Comparison of ENCODE assay signal across 11 mouse cellular contexts in genomic region chr2:131170936-131171335, GRCm38 (mm10). TPM values are rescaled to one million over a fixed set of nuclear protein-coding genes. Genes with fewer than 3 reads are reported as not detected.
A peak's percentile ranks its signal among the peaks of the same experiment; 100 is the strongest.
DNase-seq lines count a peak whose midpoint lies in the region; ATAC-seq and TF ChIP-seq lines count a peak whose summit lies in the region.
"Had no signal": no experiment of that assay in that cellular context is flagged by ENCODE, and none has a peak within 500 bp of the region (broad histone marks: within the 10 kb centered on the region; RNA-seq: fewer than 3 reads in every experiment).

No protein-coding gene starts in this region.

- ATAC-seq in hindbrain, embryonic 12.5 days (ENCODE audit: low FRiP score), result no peak
- no peak for ATAC-seq in hindbrain, embryonic 16.5 days
- no peak for ATAC-seq in limb, embryonic 12.5 days (ENCODE audit: insufficient number of reproducible peaks, insufficient read depth, low FRiP score, low TSS enrichment, low read depth)
- ATAC-seq: Patski had no signal

- H3K27ac ChIP-seq in hindbrain, embryonic 12.5 days, result no peak overlapping the region
- H3K27ac ChIP-seq in hindbrain, embryonic 16.5 days (ENCODE audit: low read depth, low read length), result no peak overlapping the region
- no peak overlapping the region for H3K27ac ChIP-seq in MEL (ENCODE audit: control insufficient read depth, low read depth, low read length)
- H3K27ac ChIP-seq in limb, embryonic 12.5 days, result no peak overlapping the region
- H3K27ac ChIP-seq in cerebellum, adult 2 months (ENCODE audit: insufficient read depth, low read length), result no peak overlapping the region

- WGBS in hindbrain, embryonic 12.5 days, result 18% methylated on average over 9 of the region's 9 CpGs
- 28% methylated on average over 9 of the region's 9 CpGs for WGBS in hindbrain, embryonic 16.5 days
- WGBS in limb, embryonic 12.5 days, result 9% methylated on average over 9 of the region's 9 CpGs
- WGBS in cerebellum, adult 2 months, result 59% methylated on average over 9 of the region's 9 CpGs

- no peak for TF ChIP-seq POLR2A in MEL (IDR thresholded peaks at IDR 0.05; ENCODE audit: control insufficient read depth in 1 of 2, insufficient read depth in 1 of 2, low read depth in 1 of 2, low read length in 2 of 2, poor library complexity in 1 of 2)
- no peak for TF ChIP-seq POLR2A in cerebellum, adult 2 months (IDR thresholded peaks at IDR 0.05; ENCODE audit: borderline replicate concordance, insufficient read depth, low read length)

- H3K4me3 ChIP-seq in hindbrain, embryonic 12.5 days, result no peak overlapping the region
- H3K4me3 ChIP-seq in hindbrain, embryonic 16.5 days (ENCODE audit: low read length), result no peak overlapping the region
- H3K4me3 ChIP-seq in E14TG2a.4 (replicated peaks; ENCODE audit: low read length) (peak overlapping the region; percentile 68), MEL (ENCODE audit: control insufficient read depth in 1 of 2, insufficient read depth in 1 of 2, low read depth in 2 of 2, low read length in 2 of 2) (peak overlapping the region; percentile 46 to 51; a peak in 3 of 4 replicates)
- H3K4me3 ChIP-seq in limb, embryonic 12.5 days (replicated peaks), result peak overlapping the region; percentile 33
- no peak overlapping the region for H3K4me3 ChIP-seq in cerebellum, adult 2 months (replicated peaks; ENCODE audit: insufficient read depth, low read depth, low read length)
- H3K4me3 ChIP-seq: myocyte had no signal

- no peaks in the 10 kb centered on the region for H3K79me2 ChIP-seq in MEL (ENCODE audit: control insufficient read depth, insufficient read depth, low read length, poor library complexity)

- no peak for TF ChIP-seq CTCF in E14TG2a.4 (conservative IDR thresholded peaks at IDR 0.05; ENCODE audit: low read length)
- no peak for TF ChIP-seq CTCF in MEL (IDR thresholded peaks at IDR 0.05 in 2 of 3, conservative IDR thresholded peaks at IDR 0.05 in 1 of 3; ENCODE audit: control insufficient read depth in 1 of 3, insufficient read depth in 1 of 3, low read depth in 2 of 3, low read length in 3 of 3, poor library complexity in 1 of 3, severe bottlenecking in 1 of 3)
- TF ChIP-seq CTCF in cerebellum, adult 2 months (IDR thresholded peaks at IDR 0.05; ENCODE audit: borderline replicate concordance, insufficient read depth, low read depth, low read length), result no peak

- no peak for TF ChIP-seq EP300 in MEL (IDR thresholded peaks at IDR 0.05; ENCODE audit: low read depth in 1 of 2, low read length in 2 of 2)

- peak overlapping the region; percentile 43 for H3K4me2 ChIP-seq in hindbrain, embryonic 12.5 days (replicated peaks)
- no peak overlapping the region for H3K4me2 ChIP-seq in hindbrain, embryonic 16.5 days (ENCODE audit: low read length)
- peak overlapping the region; percentile 60 for H3K4me2 ChIP-seq in limb, embryonic 12.5 days

- no peak for DNase-seq in MEL (ENCODE audit: low read depth, low spot score)
- DNase-seq in cerebellum, adult 2 months, result no peak
- DNase-seq in gastrocnemius, postnatal 4 days (ENCODE audit: low spot score in 2 of 2), result no peak
- DNase-seq in adrenal gland, postnatal 36 days, result no peak
- DNase-seq: embryo, embryonic 11 days had no signal

- H3K4me1 ChIP-seq in hindbrain, embryonic 12.5 days, result peaks cover 37% of the 10 kb centered on the region
- peaks cover 13% of the 10 kb centered on the region for H3K4me1 ChIP-seq in hindbrain, embryonic 16.5 days (ENCODE audit: control insufficient read depth, insufficient read depth, low read depth, low read length)
- H3K4me1 ChIP-seq in E14TG2a.4 (replicated peaks; ENCODE audit: low read depth, low read length), result peaks cover 79% of the 10 kb centered on the region
- H3K4me1 ChIP-seq in MEL (ENCODE audit: control insufficient read depth in 1 of 2, insufficient read depth in 2 of 2, low read length in 2 of 2), result peaks cover 3 to 24% of the 10 kb centered on the region in 2 experiments; a peak in 3 of 4 replicates
- H3K4me1 ChIP-seq in limb, embryonic 12.5 days (replicated peaks), result peaks cover 14% of the 10 kb centered on the region
- no peaks in the 10 kb centered on the region; the same call in 1 of the 2 replicates for H3K4me1 ChIP-seq in cerebellum, adult 2 months (ENCODE audit: control insufficient read depth, insufficient read depth, low read length)

- no peaks in the 10 kb centered on the region for H3K9me3 ChIP-seq in hindbrain, embryonic 12.5 days (replicated peaks)
- no peaks in the 10 kb centered on the region for H3K9me3 ChIP-seq in hindbrain, embryonic 16.5 days (ENCODE audit: control insufficient read depth, low read length)
- H3K9me3 ChIP-seq in E14TG2a.4 (ENCODE audit: low read length) (peaks cover 7% of the 10 kb centered on the region; the same call in 1 of the 2 replicates), MEL (replicated peaks; ENCODE audit: insufficient read depth, low read length) (no peaks in the 10 kb centered on the region)
- H3K9me3 ChIP-seq in limb, embryonic 12.5 days, result peaks cover 5% of the 10 kb centered on the region; the same call in 1 of the 2 replicates

- H3K27me3 ChIP-seq in hindbrain, embryonic 12.5 days, result peaks cover 38% of the 10 kb centered on the region
- H3K27me3 ChIP-seq in hindbrain, embryonic 16.5 days (replicated peaks; ENCODE audit: control insufficient read depth, insufficient read depth, low read length), result peaks cover 15% of the 10 kb centered on the region
- H3K27me3 ChIP-seq in E14TG2a.4 (ENCODE audit: insufficient read depth, low read length) (peaks cover 38% of the 10 kb centered on the region), MEL (ENCODE audit: control insufficient read depth in 1 of 2, insufficient read depth in 2 of 2, low read length in 2 of 2) (no peaks in the 10 kb centered on the region)
- peaks cover 54% of the 10 kb centered on the region for H3K27me3 ChIP-seq in limb, embryonic 12.5 days
- no peaks in the 10 kb centered on the region for H3K27me3 ChIP-seq in cerebellum, adult 2 months (ENCODE audit: control insufficient read depth, insufficient read depth, low read length)
- H3K27me3 ChIP-seq: Patski had no signal

- TF ChIP-seq RAD21 in MEL (IDR thresholded peaks at IDR 0.05; ENCODE audit: low read depth, low read length), result no peak

- no peak overlapping the region for H3K9ac ChIP-seq in hindbrain, embryonic 12.5 days
- H3K9ac ChIP-seq in hindbrain, embryonic 16.5 days (ENCODE audit: low read depth, low read length), result no peak overlapping the region
- H3K9ac ChIP-seq in MEL (ENCODE audit: control insufficient read depth, low read depth, low read length, poor library complexity, severe bottlenecking), result peak overlapping the region; percentile 12; the same call in 1 of the 2 replicates
- no peak overlapping the region; the same call in 1 of the 2 replicates for H3K9ac ChIP-seq in limb, embryonic 12.5 days (replicated peaks)

- H3K36me3 ChIP-seq in hindbrain, embryonic 12.5 days, result peaks cover 6% of the 10 kb centered on the region; the same call in 1 of the 2 replicates
- H3K36me3 ChIP-seq in hindbrain, embryonic 16.5 days (ENCODE audit: control insufficient read depth, insufficient read depth, low read length), result no peaks in the 10 kb centered on the region
- H3K36me3 ChIP-seq in E14TG2a.4 (ENCODE audit: insufficient read depth, low read length), result 0 out of 2 replicates have a peak, but pooled peaks cover 3% of the 10 kb centered on the region
- H3K36me3 ChIP-seq in MEL (ENCODE audit: control insufficient read depth in 1 of 2, insufficient read depth in 2 of 2, low read length in 2 of 2), result peaks cover 0 to 5% of the 10 kb centered on the region in 2 experiments; a peak in 1 of 4 replicates
- H3K36me3 ChIP-seq in limb, embryonic 12.5 days, result no peaks in the 10 kb centered on the region; the same call in 1 of the 2 replicates

RNA-seq across cellular contexts. Expression of gene Cenpb, which starts 8.9 kb away (rescaled TPM):
- 18.3 and 18.5 TPM in 2 replicates for polyA plus RNA-seq in hindbrain, embryonic 12.5 days (2016; fragmentation: Nextera tagmentation; extraction: Ambion mirVana)
- 11.1 and 11.3 TPM in 2 replicates for polyA plus RNA-seq in hindbrain, embryonic 16.5 days (2015; fragmentation: Nextera tagmentation; extraction: Ambion mirVana)
- total RNA-seq in MEL (2012; rRNA removed), result 16.1 and 24.3 TPM in 2 replicates
- polyA plus RNA-seq in MEL (2012; ENCODE audit: insufficient read depth in 1 of 2, insufficient read length in 2 of 2, low read depth in 1 of 2, low replicate concordance in 2 of 2, missing spikeins in 1 of 2), result 10 to 100 TPM in 1 of 2 experiments, not detected in 1; 34.9 TPM
- 11.8 and 14.9 TPM in 2 replicates for polyA plus RNA-seq in limb, embryonic 12.5 days (2016; fragmentation: Nextera tagmentation; extraction: Ambion mirVana)
- polyA plus RNA-seq in cerebellum, adult 2 months (2012; rRNA removed), result 66.2 and 72.5 TPM in 2 replicates
- 10 to 100 TPM; 63.8 to 70.1 TPM for total RNA-seq in gastrocnemius, postnatal 4 days (2021)
- 10 to 100 TPM; 60.0 to 68.2 TPM for total RNA-seq in adrenal gland, postnatal 36 days (2021)

RNA-seq across cellular contexts. Expression of gene 1700037H04Rik, which starts 11.1 kb away (rescaled TPM):
- polyA plus RNA-seq in hindbrain, embryonic 12.5 days (2016; fragmentation: Nextera tagmentation; extraction: Ambion mirVana), result 87.4 and 89.7 TPM in 2 replicates
- 86.6 and 92.7 TPM in 2 replicates for polyA plus RNA-seq in hindbrain, embryonic 16.5 days (2015; fragmentation: Nextera tagmentation; extraction: Ambion mirVana)
- total RNA-seq in MEL (2012; rRNA removed), result 38.2 and 45.5 TPM in 2 replicates
- polyA plus RNA-seq in MEL (2012; ENCODE audit: insufficient read depth in 1 of 2, insufficient read length in 2 of 2, low read depth in 1 of 2, low replicate concordance in 2 of 2, missing spikeins in 1 of 2), result 10 to 100 TPM in 1 of 2 experiments, not detected in 1; 72.6 TPM
- 58.2 and 62.2 TPM in 2 replicates for polyA plus RNA-seq in limb, embryonic 12.5 days (2016; fragmentation: Nextera tagmentation; extraction: Ambion mirVana)
- 137 and 143 TPM in 2 replicates for polyA plus RNA-seq in cerebellum, adult 2 months (2012; rRNA removed)
- total RNA-seq in gastrocnemius, postnatal 4 days (2021), result 10 to 100 TPM; 11.7 to 14.5 TPM
- total RNA-seq in adrenal gland, postnatal 36 days (2021), result 100 to 1,000 TPM in 1 of 2 experiments, 10 to 100 TPM in 1; 83.7 to 125 TPM

RNA-seq across cellular contexts. Expression of gene Cdc25b, which starts 15.8 kb away (rescaled TPM):
- 69.8 and 85.7 TPM in 2 replicates for polyA plus RNA-seq in hindbrain, embryonic 12.5 days (2016; fragmentation: Nextera tagmentation; extraction: Ambion mirVana)
- 22.8 and 29.6 TPM in 2 replicates for polyA plus RNA-seq in hindbrain, embryonic 16.5 days (2015; fragmentation: Nextera tagmentation; extraction: Ambion mirVana)
- 11.8 and 12.6 TPM in 2 replicates for total RNA-seq in MEL (2012; rRNA removed)
- polyA plus RNA-seq in MEL (2012; ENCODE audit: insufficient read depth in 1 of 2, insufficient read length in 2 of 2, low read depth in 1 of 2, low replicate concordance in 2 of 2, missing spikeins in 1 of 2), result 10 to 100 TPM in 1 of 2 experiments, not detected in 1; 34.5 TPM
- 55.4 and 55.5 TPM in 2 replicates for polyA plus RNA-seq in limb, embryonic 12.5 days (2016; fragmentation: Nextera tagmentation; extraction: Ambion mirVana)
- polyA plus RNA-seq in cerebellum, adult 2 months (2012; rRNA removed), result 25.7 and 26.4 TPM in 2 replicates
- 10 to 100 TPM; 18.0 to 22.4 TPM for total RNA-seq in gastrocnemius, postnatal 4 days (2021)
- 1 to 10 TPM; 5.5 to 5.7 TPM for total RNA-seq in adrenal gland, postnatal 36 days (2021)

RNA-seq across cellular contexts. Expression of gene Spef1, which starts 16.1 kb away (rescaled TPM):
- polyA plus RNA-seq in hindbrain, embryonic 12.5 days (2016; fragmentation: Nextera tagmentation; extraction: Ambion mirVana), result 8.9 and 9.2 TPM in 2 replicates
- polyA plus RNA-seq in hindbrain, embryonic 16.5 days (2015; fragmentation: Nextera tagmentation; extraction: Ambion mirVana), result 8.0 and 9.8 TPM in 2 replicates
- 0.46 and 1.8 TPM in 2 replicates for total RNA-seq in MEL (2012; rRNA removed)
- 1 to 10 TPM in 1 of 2 experiments, not detected in 1; 1.2 TPM for polyA plus RNA-seq in MEL (2012; ENCODE audit: insufficient read depth in 1 of 2, insufficient read length in 2 of 2, low read depth in 1 of 2, low replicate concordance in 2 of 2, missing spikeins in 1 of 2)
- polyA plus RNA-seq in limb, embryonic 12.5 days (2016; fragmentation: Nextera tagmentation; extraction: Ambion mirVana), result 4.5 and 5.5 TPM in 2 replicates
- polyA plus RNA-seq in cerebellum, adult 2 months (2012; rRNA removed), result 9.9 and 10.2 TPM in 2 replicates
- total RNA-seq in gastrocnemius, postnatal 4 days (2021), result 1 to 10 TPM; 5.8 to 6.6 TPM
- total RNA-seq in adrenal gland, postnatal 36 days (2021), result 1 to 10 TPM; 4.9 to 6.1 TPM

RNA-seq across cellular contexts. Expression of gene Ap5s1, which starts 35.9 kb away (rescaled TPM):
- polyA plus RNA-seq in hindbrain, embryonic 12.5 days (2016; fragmentation: Nextera tagmentation; extraction: Ambion mirVana), result 28.4 and 29.1 TPM in 2 replicates
- polyA plus RNA-seq in hindbrain, embryonic 16.5 days (2015; fragmentation: Nextera tagmentation; extraction: Ambion mirVana), result 35.2 and 36.1 TPM in 2 replicates
- total RNA-seq in MEL (2012; rRNA removed), result 9.6 TPM in 2 replicates
- polyA plus RNA-seq in MEL (2012; ENCODE audit: insufficient read depth in 1 of 2, insufficient read length in 2 of 2, low read depth in 1 of 2, low replicate concordance in 2 of 2, missing spikeins in 1 of 2), result 10 to 100 TPM in 1 of 2 experiments, not detected in 1; 12.7 TPM
- 23.3 and 26.7 TPM in 2 replicates for polyA plus RNA-seq in limb, embryonic 12.5 days (2016; fragmentation: Nextera tagmentation; extraction: Ambion mirVana)
- polyA plus RNA-seq in cerebellum, adult 2 months (2012; rRNA removed), result 43.7 and 44.7 TPM in 2 replicates
- total RNA-seq in gastrocnemius, postnatal 4 days (2021), result 10 to 100 TPM; 17.4 to 21.7 TPM
- 10 to 100 TPM; 14.0 to 21.1 TPM for total RNA-seq in adrenal gland, postnatal 36 days (2021)

Comparison
In these comparisons a context has a peak if more than half of its experiments do, and no peak if none do; other contexts are left out.
1. H3K4me3 ChIP-seq: peak in E14TG2a.4 (single experiment), MEL (2 of 2) and limb, embryonic 12.5 days (single experiment); none in hindbrain, embryonic 12.5 days (single experiment), hindbrain, embryonic 16.5 days (single experiment) and cerebellum, adult 2 months (single experiment).